Mouse (Mus musculus) adrenal gland, postnatal 10 days (tissue): Measurements from ENCODE around the gene Sppl2b. TPM values are rescaled to one million over a fixed set of nuclear protein-coding genes. Genes with fewer than 3 reads are reported as not detected.

Experiments
- DNase-seq: peaks from one replicate; pipeline ENCODE4 v3.0.0; 2021; ENCODE audit warnings: mixed read lengths
- total RNA-seq, 2 experiments: library from RNA; stranded (reverse); gene quantifications; 2 replicates each; pipeline ENCODE4 v1.2.3; 2021

The Sppl2b gene
- total RNA-seq, 2 experiments from 2014 or later: 25.3 to 39.8 TPM

GRCm38 (mm10) chr10:80845055-80845693 lies 9.9 kb upstream of the Sppl2b start:
- DNase-seq: no peak

- DNase-seq: no peak
These were observed 9.3 kb upstream of the Sppl2b start for GRCm38 (mm10) chr10:80845732-80846131.

GRCm38 (mm10) chr10:80848571-80848970 lies 6.5 kb upstream of the Sppl2b start:
- peak; percentile 67 for DNase-seq

GRCm38 (mm10) chr10:80855749-80856073 lies 636 bp downstream of the Sppl2b start:
- DNase-seq: no peak

- DNase-seq: no peak
These were observed 1.2 kb downstream of the Sppl2b start for GRCm38 (mm10) chr10:80856267-80856666.

- no peak for DNase-seq
These were observed 1.8 kb downstream of the Sppl2b start for GRCm38 (mm10) chr10:80856908-80857307.

- DNase-seq: no peak
These were observed 2.3 kb downstream of the Sppl2b start for GRCm38 (mm10) chr10:80857386-80857785.

GRCm38 (mm10) chr10:80857848-80858247 lies 2.8 kb downstream of the Sppl2b start:
- no peak for DNase-seq

GRCm38 (mm10) chr10:80858350-80858935 lies 3.4 kb downstream of the Sppl2b start:
- no peak for DNase-seq

- DNase-seq: no peak
These were observed 7.2 kb downstream of the Sppl2b start for GRCm38 (mm10) chr10:80862305-80862704.

- no peak for DNase-seq
These were observed 9.4 kb downstream of the Sppl2b start for GRCm38 (mm10) chr10:80864446-80864845.

GRCm38 (mm10) chr10:80870993-80871392 lies 15.9 kb downstream of the Sppl2b start:
- DNase-seq: no peak

- no peak for DNase-seq
These were observed 16.5 kb downstream of the Sppl2b start, which contains the start of gene Tmprss9 for GRCm38 (mm10) chr10:80871581-80871980. TSS of gene Tmprss9 (plus strand) at chr10:80871848.

- no peak for DNase-seq
These were observed 19.0 kb downstream of the Sppl2b start for GRCm38 (mm10) chr10:80874035-80874434.

- peak; percentile 71 for DNase-seq
These were observed 21.0 kb downstream of the Sppl2b start for GRCm38 (mm10) chr10:80876028-80876427.

- peak; percentile 45 for DNase-seq
These were observed 21.5 kb downstream of the Sppl2b start for GRCm38 (mm10) chr10:80876594-80876993.

GRCm38 (mm10) chr10:80880131-80880641 lies 25.1 kb downstream of the Sppl2b start:
- DNase-seq: peak; percentile 86

GRCm38 (mm10) chr10:80880901-80881300 lies 25.8 kb downstream of the Sppl2b start:
- no peak for DNase-seq

- DNase-seq: peak; percentile 87
These were observed 26.2 kb downstream of the Sppl2b start for GRCm38 (mm10) chr10:80881301-80881700.

- peak; percentile 90 for DNase-seq
These were observed 32.1 kb downstream of the Sppl2b start for GRCm38 (mm10) chr10:80887181-80887580.

GRCm38 (mm10) chr10:80895100-80895499 lies 40.0 kb downstream of the Sppl2b start:
- DNase-seq: no peak

- DNase-seq: no peak
These were observed 40.6 kb downstream of the Sppl2b start for GRCm38 (mm10) chr10:80895697-80896096.

GRCm38 (mm10) chr10:80896581-80897485 lies 41.8 kb downstream of the Sppl2b start:
- no peak for DNase-seq
